Mouse (Mus musculus): ENCODE results near the gene Olfr1198. TPM values are rescaled to one million over a fixed set of nuclear protein-coding genes. Genes with fewer than 3 reads are reported as not detected.

The Olfr1198 gene
- not detected in 2 replicates for polyA plus RNA-seq (2015; fragmentation: Nextera tagmentation; extraction: Ambion mirVana)

DNA sequence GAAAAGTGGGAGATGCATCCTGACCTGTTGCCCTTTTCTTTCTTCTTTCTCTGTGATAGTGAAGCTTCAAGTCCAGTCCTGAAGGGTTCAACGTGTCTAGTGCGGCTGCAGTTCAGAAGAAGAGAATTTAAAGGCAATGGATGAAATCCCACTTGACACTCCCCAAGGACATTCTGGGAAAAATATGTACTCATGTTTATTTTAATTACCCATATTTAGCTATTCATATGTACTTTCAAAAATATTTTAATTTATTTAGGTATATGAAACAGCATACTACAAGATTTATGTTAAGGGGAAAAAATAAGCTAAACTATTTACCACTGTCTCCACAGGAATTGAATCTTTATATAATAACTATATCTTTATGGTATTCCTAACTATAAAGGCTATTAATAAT lies at the start of gene Olfr1198:
TSS of gene Olfr1198 (minus strand) at position 101 of the 400 bp plus-strand sequence.
- no peaks in the 10 kb centered on the region for H3K36me3 ChIP-seq (ENCODE audit: control insufficient read depth, insufficient read depth)
- H3K9me3 ChIP-seq (replicated peaks; ENCODE audit: control insufficient read depth, low read length): no peaks in the 10 kb centered on the region
- no peak within 1 kb of the TSS for H3K4me2 ChIP-seq (ENCODE audit: low read depth, low read length)
- H3K4me1 ChIP-seq (ENCODE audit: control insufficient read depth, insufficient read depth, low read length): no peaks in the 10 kb centered on the region
- H3K27me3 ChIP-seq (ENCODE audit: control insufficient read depth, insufficient read depth, low read length): no peaks in the 10 kb centered on the region
- H3K4me3 ChIP-seq (ENCODE audit: low read length): no peak within 1 kb of the TSS
- WGBS: 79% methylated on average over 2 of the region's 2 CpGs
- H3K9ac ChIP-seq (ENCODE audit: low read length): no peak within 1 kb of the TSS
- ATAC-seq (replicated peaks; ENCODE audit: extremely low read depth, insufficient read depth, low FRiP score): no peak
- H3K27ac ChIP-seq (ENCODE audit: low read length): no peak within 1 kb of the TSS

DNA sequence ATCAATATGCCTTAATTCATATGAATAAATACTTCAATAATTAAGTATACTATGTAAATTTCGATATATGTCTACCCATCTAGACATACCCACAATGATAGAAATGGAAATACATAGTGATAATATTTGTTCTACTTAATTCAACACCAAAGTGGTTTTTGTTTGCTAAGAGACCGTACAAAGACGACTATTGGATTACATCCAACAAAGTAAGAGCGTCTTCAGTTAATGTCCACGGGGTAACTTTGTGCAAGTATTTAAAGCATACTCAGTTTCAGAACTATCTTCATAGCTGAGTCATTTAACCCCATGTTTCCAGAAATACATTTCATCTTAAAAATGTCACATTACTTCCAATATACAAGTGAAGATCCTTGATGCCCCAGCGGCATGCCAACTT lies 41.6 kb upstream of the Olfr1198 start, which contains the start of gene Olfr1201:
TSS of gene Olfr1201 (plus strand) at position 301 of the 400 bp plus-strand sequence.
- no peak within 1 kb of the TSS for H3K4me3 ChIP-seq (ENCODE audit: low read length)
- no peaks in the 10 kb centered on the region for H3K4me1 ChIP-seq (ENCODE audit: control insufficient read depth, insufficient read depth, low read length)
- no peaks in the 10 kb centered on the region for H3K36me3 ChIP-seq (ENCODE audit: control insufficient read depth, insufficient read depth)
- H3K27me3 ChIP-seq (ENCODE audit: control insufficient read depth, insufficient read depth, low read length): no peaks in the 10 kb centered on the region
- WGBS: 76% methylated on average over 6 of the region's 6 CpGs
- no peak for ATAC-seq (replicated peaks; ENCODE audit: extremely low read depth, insufficient read depth, low FRiP score)
- H3K27ac ChIP-seq (ENCODE audit: low read length): no peak within 1 kb of the TSS
- no peak within 1 kb of the TSS for H3K9ac ChIP-seq (ENCODE audit: low read length)
- no peak within 1 kb of the TSS for H3K4me2 ChIP-seq (ENCODE audit: low read depth, low read length)
- no peaks in the 10 kb centered on the region for H3K9me3 ChIP-seq (replicated peaks; ENCODE audit: control insufficient read depth, low read length)

- Histone ChIP-seq H3K36me3 (ENCODE audit: control insufficient read depth, insufficient read depth) (no peaks in the 10 kb centered on the region), H3K9me3 (replicated peaks; ENCODE audit: control insufficient read depth, low read length) (no peaks in the 10 kb centered on the region), H3K27me3 (ENCODE audit: control insufficient read depth, insufficient read depth, low read length) (no peaks in the 10 kb centered on the region), H3K4me1 (ENCODE audit: control insufficient read depth, insufficient read depth, low read length) (no peaks in the 10 kb centered on the region), H3K4me2 (ENCODE audit: low read depth, low read length) (no peak within 1 kb of the TSS), H3K9ac (ENCODE audit: low read length) (no peak within 1 kb of the TSS), H3K4me3 (ENCODE audit: low read length) (no peak within 1 kb of the TSS), H3K27ac (ENCODE audit: low read length) (no peak within 1 kb of the TSS)
- 61% methylated on average over 2 of the region's 2 CpGs for WGBS
- no peak for ATAC-seq (replicated peaks; ENCODE audit: extremely low read depth, insufficient read depth, low FRiP score)
Observed at GRCm38 (mm10) chr2:88770388-88770787, 19.2 kb upstream of the Olfr1198 start, which contains the start of gene Olfr1200. Gene Olfr1200, minus strand, starts transcription at chr2:88770488.

DNA sequence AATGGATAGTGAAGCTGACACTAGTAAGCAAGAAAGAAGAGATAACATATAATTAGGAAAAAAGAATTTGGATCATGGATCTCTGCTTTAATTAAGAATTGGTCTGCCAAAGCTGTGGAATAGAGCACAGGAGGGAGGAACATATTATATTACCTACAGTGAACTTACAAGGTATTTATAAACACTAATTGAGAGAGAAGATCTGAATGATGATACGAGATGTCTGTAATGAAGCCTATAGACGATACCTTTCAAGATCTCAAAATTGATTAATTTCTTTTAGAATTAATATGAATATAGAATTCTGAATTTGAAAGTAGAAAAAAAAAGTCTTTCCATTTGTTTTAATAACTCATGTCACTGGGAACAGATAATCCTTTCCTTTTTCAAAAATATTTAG lies 9.2 kb upstream of the Olfr1198 start, which contains the start of gene Olfr1199:
TSS of gene Olfr1199 (minus strand) at position 101 of the 400 bp plus-strand sequence.
- H3K4me1 ChIP-seq (ENCODE audit: control insufficient read depth, insufficient read depth, low read length): no peaks in the 10 kb centered on the region
- ATAC-seq (replicated peaks; ENCODE audit: extremely low read depth, insufficient read depth, low FRiP score): no peak
- no peak within 1 kb of the TSS for H3K4me2 ChIP-seq (ENCODE audit: low read depth, low read length)
- no peak within 1 kb of the TSS for H3K27ac ChIP-seq (ENCODE audit: low read length)
- H3K4me3 ChIP-seq (ENCODE audit: low read length): no peak within 1 kb of the TSS
- no peaks in the 10 kb centered on the region for H3K27me3 ChIP-seq (ENCODE audit: control insufficient read depth, insufficient read depth, low read length)
- no peaks in the 10 kb centered on the region for H3K9me3 ChIP-seq (replicated peaks; ENCODE audit: control insufficient read depth, low read length)
- no peaks in the 10 kb centered on the region for H3K36me3 ChIP-seq (ENCODE audit: control insufficient read depth, insufficient read depth)
- H3K9ac ChIP-seq (ENCODE audit: low read length): no peak within 1 kb of the TSS
- 81% methylated on average over 2 of the region's 2 CpGs for WGBS

- Histone ChIP-seq H3K9me3 (replicated peaks; ENCODE audit: control insufficient read depth, low read length) (no peaks in the 10 kb centered on the region), H3K4me3 (ENCODE audit: low read length) (no peak overlapping the region), H3K9ac (ENCODE audit: low read length) (no peak overlapping the region), H3K27ac (ENCODE audit: low read length) (no peak overlapping the region), H3K4me2 (ENCODE audit: low read depth, low read length) (no peak overlapping the region), H3K4me1 (ENCODE audit: control insufficient read depth, insufficient read depth, low read length) (no peaks in the 10 kb centered on the region), H3K27me3 (ENCODE audit: control insufficient read depth, insufficient read depth, low read length) (no peaks in the 10 kb centered on the region), H3K36me3 (ENCODE audit: control insufficient read depth, insufficient read depth) (no peaks in the 10 kb centered on the region)
- ATAC-seq (replicated peaks; ENCODE audit: extremely low read depth, insufficient read depth, low FRiP score): no peak
- WGBS: 72% methylated on average over 3 of the region's 3 CpGs
Observed at GRCm38 (mm10) chr2:88743379-88743778, 7.8 kb downstream of the Olfr1198 start.

DNA sequence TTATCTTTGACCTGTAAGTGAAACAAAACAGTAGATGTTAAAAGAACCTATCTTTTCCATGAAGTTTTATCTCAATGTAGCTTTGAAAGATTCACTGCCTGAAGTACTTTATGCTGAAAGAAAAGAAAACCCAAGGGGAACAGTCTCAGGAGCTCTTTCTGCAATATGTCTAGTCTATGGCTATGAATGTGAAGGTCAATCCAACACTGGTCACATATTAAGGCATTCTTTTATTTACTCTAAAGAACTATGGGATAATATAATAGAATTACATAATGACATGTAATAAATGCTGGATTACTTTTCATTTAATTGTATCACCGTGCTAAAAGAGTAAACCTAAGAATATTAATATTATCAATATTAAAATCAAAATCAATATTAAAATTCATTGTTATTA lies 18.9 kb downstream of the Olfr1198 start, which contains the start of gene Olfr1197:
TSS of gene Olfr1197 (minus strand) at position 101 of the 400 bp plus-strand sequence.
- Histone ChIP-seq H3K4me1 (ENCODE audit: control insufficient read depth, insufficient read depth, low read length) (no peaks in the 10 kb centered on the region), H3K9ac (ENCODE audit: low read length) (no peak within 1 kb of the TSS), H3K27ac (ENCODE audit: low read length) (no peak within 1 kb of the TSS), H3K4me2 (ENCODE audit: low read depth, low read length) (no peak within 1 kb of the TSS), H3K4me3 (ENCODE audit: low read length) (no peak within 1 kb of the TSS), H3K27me3 (ENCODE audit: control insufficient read depth, insufficient read depth, low read length) (no peaks in the 10 kb centered on the region), H3K9me3 (replicated peaks; ENCODE audit: control insufficient read depth, low read length) (no peaks in the 10 kb centered on the region), H3K36me3 (ENCODE audit: control insufficient read depth, insufficient read depth) (no peaks in the 10 kb centered on the region)
- ATAC-seq (replicated peaks; ENCODE audit: extremely low read depth, insufficient read depth, low FRiP score): no peak
- 67% methylated on average over 1 of the region's 1 CpGs for WGBS

DNA sequence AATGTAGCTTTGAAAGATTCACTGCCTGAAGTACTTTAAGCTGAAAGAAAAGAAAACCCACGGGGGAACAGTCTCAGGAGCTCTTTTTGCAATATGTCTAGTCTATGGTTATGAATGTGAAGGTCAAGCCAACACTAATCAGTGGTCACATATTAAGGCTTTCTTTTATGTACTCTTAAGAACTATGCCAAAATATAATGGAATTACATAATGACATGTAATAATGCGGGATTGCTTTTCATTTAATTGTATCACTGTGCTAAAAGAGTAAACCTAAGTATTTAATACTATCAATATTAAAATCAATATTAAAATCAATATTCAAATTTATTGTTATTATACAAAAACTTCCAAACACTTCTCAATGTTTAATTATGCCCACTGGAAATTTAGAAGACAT lies 46.7 kb downstream of the Olfr1198 start, which contains the start of gene Olfr1196:
TSS of gene Olfr1196 (minus strand) at position 101 of the 400 bp plus-strand sequence.
- no peak within 1 kb of the TSS for H3K9ac ChIP-seq (ENCODE audit: low read length)
- H3K9me3 ChIP-seq (replicated peaks; ENCODE audit: control insufficient read depth, low read length): no peaks in the 10 kb centered on the region
- H3K27me3 ChIP-seq (ENCODE audit: control insufficient read depth, insufficient read depth, low read length): no peaks in the 10 kb centered on the region
- H3K4me3 ChIP-seq (ENCODE audit: low read length): no peak within 1 kb of the TSS
- no peaks in the 10 kb centered on the region for H3K4me1 ChIP-seq (ENCODE audit: control insufficient read depth, insufficient read depth, low read length)
- H3K4me2 ChIP-seq (ENCODE audit: low read depth, low read length): no peak within 1 kb of the TSS
- no peaks in the 10 kb centered on the region for H3K36me3 ChIP-seq (ENCODE audit: control insufficient read depth, insufficient read depth)
- no peak within 1 kb of the TSS for H3K27ac ChIP-seq (ENCODE audit: low read length)
- ATAC-seq (replicated peaks; ENCODE audit: extremely low read depth, insufficient read depth, low FRiP score): no peak
- 72% methylated on average over 2 of the region's 2 CpGs for WGBS

Other genes with a start within 250 kb of the Olfr1198 start
- gene Olfr1186, start 232.8 kb downstream of the Olfr1198 start, polyA plus RNA-seq (2015; fragmentation: Nextera tagmentation; extraction: Ambion mirVana): not detected in 2 replicates
- not detected in 2 replicates for gene Olfr1188, start 194.4 kb downstream of the Olfr1198 start, polyA plus RNA-seq (2015; fragmentation: Nextera tagmentation; extraction: Ambion mirVana)
- not detected in 2 replicates for gene Olfr1189, start 164.9 kb downstream of the Olfr1198 start, polyA plus RNA-seq (2015; fragmentation: Nextera tagmentation; extraction: Ambion mirVana)
- gene Olfr1191-ps1, start 110.8 kb downstream of the Olfr1198 start, polyA plus RNA-seq (2015; fragmentation: Nextera tagmentation; extraction: Ambion mirVana): not detected in 2 replicates
- gene Olfr1192-ps1, start 102.9 kb downstream of the Olfr1198 start, polyA plus RNA-seq (2015; fragmentation: Nextera tagmentation; extraction: Ambion mirVana): not detected in 2 replicates
- not detected in 2 replicates for gene Olfr1193, start 75.7 kb downstream of the Olfr1198 start, polyA plus RNA-seq (2015; fragmentation: Nextera tagmentation; extraction: Ambion mirVana)
- gene Olfr1195, start 62.2 kb downstream of the Olfr1198 start, polyA plus RNA-seq (2015; fragmentation: Nextera tagmentation; extraction: Ambion mirVana): not detected in 2 replicates
- not detected in 2 replicates for gene Olfr1196, start 46.8 kb downstream of the Olfr1198 start, polyA plus RNA-seq (2015; fragmentation: Nextera tagmentation; extraction: Ambion mirVana)
- not detected in 2 replicates for gene Olfr1197, start 19.0 kb downstream of the Olfr1198 start, polyA plus RNA-seq (2015; fragmentation: Nextera tagmentation; extraction: Ambion mirVana)
- gene Olfr1199, start 9.1 kb upstream of the Olfr1198 start, polyA plus RNA-seq (2015; fragmentation: Nextera tagmentation; extraction: Ambion mirVana): not detected in 2 replicates
- gene Olfr1200, start 19.1 kb upstream of the Olfr1198 start, polyA plus RNA-seq (2015; fragmentation: Nextera tagmentation; extraction: Ambion mirVana): not detected in 2 replicates
- gene Olfr1201, start 41.7 kb upstream of the Olfr1198 start, polyA plus RNA-seq (2015; fragmentation: Nextera tagmentation; extraction: Ambion mirVana): not detected in 2 replicates
- gene Olfr1202, start 63.1 kb upstream of the Olfr1198 start, polyA plus RNA-seq (2015; fragmentation: Nextera tagmentation; extraction: Ambion mirVana): not detected in 2 replicates
- gene Olfr1205, start 78.4 kb upstream of the Olfr1198 start, polyA plus RNA-seq (2015; fragmentation: Nextera tagmentation; extraction: Ambion mirVana): not detected in 2 replicates
- not detected in 2 replicates for gene Olfr1204, start 97.9 kb upstream of the Olfr1198 start, polyA plus RNA-seq (2015; fragmentation: Nextera tagmentation; extraction: Ambion mirVana)
- gene Olfr1206, start 111.9 kb upstream of the Olfr1198 start, polyA plus RNA-seq (2015; fragmentation: Nextera tagmentation; extraction: Ambion mirVana): not detected in 2 replicates
- not detected in 2 replicates for gene Olfr1208, start 150.9 kb upstream of the Olfr1198 start, polyA plus RNA-seq (2015; fragmentation: Nextera tagmentation; extraction: Ambion mirVana)
- not detected in 2 replicates for gene Olfr1209, start 163.8 kb upstream of the Olfr1198 start, polyA plus RNA-seq (2015; fragmentation: Nextera tagmentation; extraction: Ambion mirVana)
- gene Olfr1211, start 186.7 kb upstream of the Olfr1198 start, polyA plus RNA-seq (2015; fragmentation: Nextera tagmentation; extraction: Ambion mirVana): not detected in 2 replicates
- not detected in 2 replicates for gene Olfr1212, start 202.6 kb upstream of the Olfr1198 start, polyA plus RNA-seq (2015; fragmentation: Nextera tagmentation; extraction: Ambion mirVana)
- not detected in 2 replicates for gene Gm13762, start 228.9 kb upstream of the Olfr1198 start, polyA plus RNA-seq (2015; fragmentation: Nextera tagmentation; extraction: Ambion mirVana)
- gene Olfr1214, start 241.3 kb upstream of the Olfr1198 start, polyA plus RNA-seq (2015; fragmentation: Nextera tagmentation; extraction: Ambion mirVana): not detected in 2 replicates

All from heart, embryonic 16.5 days (tissue).